Mouse (Mus musculus): ENCODE results near the gene Ppm1n. TPM values are rescaled to one million over a fixed set of nuclear protein-coding genes. Genes with fewer than 3 reads are reported as not detected.
A peak's percentile ranks its signal among the peaks of the same experiment; 100 is the strongest.

The Ppm1n gene
- polyA plus RNA-seq, 1 experiment from 2014 or later = not detected

- no peaks in the 10 kb centered on the region for H3K9me3 ChIP-seq (ENCODE audit: low read length)
- WGBS (ENCODE audit: insufficient replicate concordance) = 2% methylated on average over 18 of the region's 21 CpGs
- peak; percentile 55 for DNase-seq
- H3K27me3 ChIP-seq (ENCODE audit: insufficient read depth, low read length) = no peaks in the 10 kb centered on the region
- peak overlapping the region; percentile 99 for H3K4me2 ChIP-seq (ENCODE audit: low read depth, low read length)
- peaks cover 38% of the 10 kb centered on the region for H3K4me1 ChIP-seq (ENCODE audit: insufficient read depth)
- no peak for ATAC-seq
- H3K4me3 ChIP-seq (ENCODE audit: low read depth, low read length) = peak overlapping the region; percentile 96
- TF ChIP-seq EP300 (IDR thresholded peaks at IDR 0.05; ENCODE audit: low read depth) = no peak
- no peak for TF ChIP-seq CTCF (IDR thresholded peaks at IDR 0.05; ENCODE audit: low read depth)
- peak overlapping the region; percentile 94 for H3K27ac ChIP-seq (ENCODE audit: low read depth)
- peak overlapping the region; percentile 90 for H3K9ac ChIP-seq (replicated peaks)
- H3K36me3 ChIP-seq (replicated peaks; ENCODE audit: insufficient read depth, low read length) = 0 out of 2 replicates have a peak, but pooled peaks cover under 1% of the 10 kb centered on the region
These were observed 9.2 kb downstream of the Ppm1n start for GRCm38 (mm10) chr7:19270509-19271237.

- 9% methylated on average over 19 of the region's 19 CpGs for WGBS (ENCODE audit: insufficient replicate concordance)
- Histone ChIP-seq H3K9me3 (ENCODE audit: low read length) (no peaks in the 10 kb centered on the region), H3K4me2 (ENCODE audit: low read depth, low read length) (peak overlapping the region; percentile 99), H3K4me3 (ENCODE audit: low read depth, low read length) (peak overlapping the region; percentile 96), H3K36me3 (replicated peaks; ENCODE audit: insufficient read depth, low read length) (peaks cover 3% of the 10 kb centered on the region), H3K9ac (replicated peaks) (peak overlapping the region; percentile 90), H3K4me1 (ENCODE audit: insufficient read depth) (peaks cover 45% of the 10 kb centered on the region), H3K27ac (ENCODE audit: low read depth) (peak overlapping the region; percentile 94), H3K27me3 (ENCODE audit: insufficient read depth, low read length) (no peaks in the 10 kb centered on the region)
- no peak for TF ChIP-seq CTCF (IDR thresholded peaks at IDR 0.05; ENCODE audit: low read depth)
- TF ChIP-seq EP300 (IDR thresholded peaks at IDR 0.05; ENCODE audit: low read depth) = no peak
- DNase-seq (peak; percentile 77), ATAC-seq (peak; percentile 20)
These were observed 10.0 kb downstream of the Ppm1n start for GRCm38 (mm10) chr7:19269721-19270441.

- no peak for TF ChIP-seq CTCF (IDR thresholded peaks at IDR 0.05; ENCODE audit: low read depth)
- no peak for TF ChIP-seq EP300 (IDR thresholded peaks at IDR 0.05; ENCODE audit: low read depth)
- 23% methylated on average over 10 of the region's 10 CpGs for WGBS (ENCODE audit: insufficient replicate concordance)
- ATAC-seq (no peak), DNase-seq (no peak)
- peak overlapping the region; percentile 94 for H3K27ac ChIP-seq (ENCODE audit: low read depth)
- H3K4me1 ChIP-seq (ENCODE audit: insufficient read depth) = peaks cover 52% of the 10 kb centered on the region
- peak overlapping the region; percentile 99 for H3K4me2 ChIP-seq (ENCODE audit: low read depth, low read length)
- peak overlapping the region; percentile 90 for H3K9ac ChIP-seq (replicated peaks)
- peaks cover 11% of the 10 kb centered on the region for H3K36me3 ChIP-seq (replicated peaks; ENCODE audit: insufficient read depth, low read length)
- H3K9me3 ChIP-seq (ENCODE audit: low read length) = no peaks in the 10 kb centered on the region
- no peaks in the 10 kb centered on the region for H3K27me3 ChIP-seq (ENCODE audit: insufficient read depth, low read length)
- peak overlapping the region; percentile 96 for H3K4me3 ChIP-seq (ENCODE audit: low read depth, low read length)
These were observed 10.7 kb downstream of the Ppm1n start for GRCm38 (mm10) chr7:19268993-19269681.

- Histone ChIP-seq H3K27ac (ENCODE audit: low read depth) (peak overlapping the region; percentile 61), H3K27me3 (ENCODE audit: insufficient read depth, low read length) (no peaks in the 10 kb centered on the region), H3K4me1 (ENCODE audit: insufficient read depth) (peaks cover 49% of the 10 kb centered on the region), H3K9me3 (ENCODE audit: low read length) (no peaks in the 10 kb centered on the region), H3K4me3 (ENCODE audit: low read depth, low read length) (peak overlapping the region; percentile 25; the same call in 1 of the 2 replicates), H3K36me3 (replicated peaks; ENCODE audit: insufficient read depth, low read length) (peaks cover 23% of the 10 kb centered on the region), H3K4me2 (ENCODE audit: low read depth, low read length) (peak overlapping the region; percentile 67), H3K9ac (replicated peaks) (no peak overlapping the region; the same call in 1 of the 2 replicates)
- ATAC-seq = no peak
- WGBS (ENCODE audit: insufficient replicate concordance) = 38% methylated on average over 10 of the region's 10 CpGs
- peak; percentile 30 for DNase-seq
- TF ChIP-seq EP300 (IDR thresholded peaks at IDR 0.05; ENCODE audit: low read depth) = no peak
- no peak for TF ChIP-seq CTCF (IDR thresholded peaks at IDR 0.05; ENCODE audit: low read depth)
These were observed 12.8 kb downstream of the Ppm1n start for GRCm38 (mm10) chr7:19267051-19267450.

- Histone ChIP-seq H3K9me3 (ENCODE audit: low read length) (no peaks in the 10 kb centered on the region), H3K27me3 (ENCODE audit: insufficient read depth, low read length) (no peaks in the 10 kb centered on the region), H3K4me3 (ENCODE audit: low read depth, low read length) (peak overlapping the region; percentile 25), H3K27ac (ENCODE audit: low read depth) (peak overlapping the region; percentile 61), H3K9ac (replicated peaks) (peak overlapping the region; percentile 46), H3K4me2 (ENCODE audit: low read depth, low read length) (peak overlapping the region; percentile 67), H3K4me1 (ENCODE audit: insufficient read depth) (peaks cover 49% of the 10 kb centered on the region), H3K36me3 (replicated peaks; ENCODE audit: insufficient read depth, low read length) (peaks cover 32% of the 10 kb centered on the region)
- ATAC-seq (peak; percentile 15; the same call in 1 of the 2 replicates), DNase-seq (peak; percentile 63)
- 28% methylated on average over 10 of the region's 10 CpGs for WGBS (ENCODE audit: insufficient replicate concordance)
- no peak for TF ChIP-seq EP300 (IDR thresholded peaks at IDR 0.05; ENCODE audit: low read depth)
- no peak for TF ChIP-seq CTCF (IDR thresholded peaks at IDR 0.05; ENCODE audit: low read depth)
These were observed 13.7 kb downstream of the Ppm1n start for GRCm38 (mm10) chr7:19265928-19266822.

Measured in liver, postnatal 0 days (tissue).